Mouse (Mus musculus) R1 (cell line): ENCODE measurements around the gene Skint4.

Experiments used
- DNase-seq: peaks from one replicate; pipeline ENCODE4 v3.0.0-alpha.2; 2018; ENCODE audit warnings: low read depth, low spot score

Skint4 gene

GRCm38 (mm10) chr4:112071716-112072115 is at the start of gene Skint4:
Gene Skint4, plus strand, starts transcription at chr4:112072016.
- DNase-seq = no peak
